Mouse (Mus musculus) heart, embryonic 10.5 days (tissue): ENCODE results near the gene Zfp677. TPM values are rescaled to one million over a fixed set of nuclear protein-coding genes. Genes with fewer than 3 reads are reported as not detected.
"Not testable (repeated sequence)": the region's sequence is repeated elsewhere in the genome, so short reads cannot be mapped to it uniquely, and the experiment has no call there.

Experiments
- DNase-seq: peaks from one replicate; pipeline ENCODE4 v3.0.0-alpha.2; 2017; ENCODE audit warnings: low spot score
- H3K27ac ChIP-seq: fragments of 300-500 bp; sonication (generic); 2 replicates; pipeline ENCODE4 v1.5.1; 2016; ENCODE audit warnings: mild to moderate bottlenecking
- H3K27me3 ChIP-seq: fragments of 300-500 bp; sonication (generic); 2 replicates; pipeline ENCODE4 v1.6.1; 2016; ENCODE audit warnings: mild to moderate bottlenecking; ENCODE audit not compliant: poor library complexity, insufficient read depth, severe bottlenecking
- H3K36me3 ChIP-seq: fragments of 300-500 bp; sonication (generic); 2 replicates; pipeline ENCODE4 v1.6.1; 2016; ENCODE audit warnings: mild to moderate bottlenecking, moderate library complexity
- H3K4me1 ChIP-seq: fragments of 300-500 bp; sonication (generic); 2 replicates; pipeline ENCODE4 v1.6.1; 2016; ENCODE audit warnings: mild to moderate bottlenecking
- H3K4me3 ChIP-seq: fragments of 300-500 bp; sonication (generic); 2 replicates; pipeline ENCODE4 v1.5.1; 2016; ENCODE audit warnings: mild to moderate bottlenecking, moderate library complexity
- H3K9me3 ChIP-seq: fragments of 300-500 bp; sonication (generic); 2 replicates; pipeline ENCODE4 v1.6.1; 2016; ENCODE audit warnings: mild to moderate bottlenecking, moderate library complexity
- WGBS: fragments of 180-500 bp; shearing (Covaris S2); methylation state at CpG from one replicate; pipeline ENCODE4 v1.1.7; 2016; 5-methylcytosine and 5-hydroxymethylcytosine counted together
- polyA plus RNA-seq: library from polyadenylated mRNA; unstranded; fragments of >200 nt; fragmentation: Nextera tagmentation; extraction: Ambion mirVana; gene quantifications from 2 replicates; pipeline ENCODE4 v1.2.1, GENCODE M21; 2016

Gene Zfp677
- polyA plus RNA-seq: 1.8 and 2.2 TPM in 2 replicates

DNA sequence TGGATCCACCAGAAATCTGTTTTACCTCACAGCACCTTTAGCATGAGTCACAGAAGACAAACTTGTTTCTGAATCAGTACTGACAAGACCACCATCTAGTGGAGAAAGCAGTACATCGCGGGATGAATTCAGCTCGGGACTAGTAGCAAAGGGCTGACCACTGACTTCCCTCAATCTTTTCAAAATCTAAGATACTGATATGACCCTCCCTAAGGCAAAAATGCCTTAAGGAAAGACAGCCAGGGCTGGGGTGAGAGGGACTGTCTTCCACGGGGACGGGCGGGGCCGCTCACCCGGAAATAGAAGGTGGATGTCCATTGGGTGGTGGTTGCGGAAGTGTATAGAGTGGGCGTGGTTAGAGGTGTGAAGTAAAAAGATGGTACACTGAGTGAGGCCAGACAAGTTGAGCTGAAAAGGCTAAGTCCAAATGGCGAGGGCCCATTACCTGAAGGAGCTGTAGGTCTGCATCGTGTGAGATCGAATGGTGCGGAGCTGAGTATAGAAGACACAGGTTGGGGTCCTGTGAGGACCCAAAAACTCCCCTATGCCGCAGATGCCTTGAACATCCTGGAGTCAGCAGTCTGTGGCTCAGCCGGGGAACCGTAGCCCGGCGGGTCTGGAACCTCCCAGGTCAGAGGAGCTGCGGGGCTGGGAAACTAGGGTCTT is at the start of gene Zfp677:
Zfp677 (plus strand) TSS at position 358 of the 666 bp plus-strand sequence.
- no peaks in the 10 kb centered on the region for H3K9me3 ChIP-seq
- DNase-seq: peak; percentile 88
- 5% methylated on average over 20 of the region's 20 CpGs for WGBS
- H3K4me1 ChIP-seq: 0 out of 2 replicates have a peak, but pooled peaks cover 3% of the 10 kb centered on the region
- H3K4me3 ChIP-seq: peak within 1 kb of the TSS; percentile 70
- H3K27ac ChIP-seq: peak within 1 kb of the TSS; percentile 73
- H3K36me3 ChIP-seq: no peaks in the 10 kb centered on the region
- H3K27me3 ChIP-seq: no peaks in the 10 kb centered on the region

- 25% methylated on average over 3 of the region's 3 CpGs for WGBS
- not testable (repeated sequence) for H3K27me3 ChIP-seq, H3K4me3 ChIP-seq, H3K27ac ChIP-seq, DNase-seq, H3K36me3 ChIP-seq, H3K4me1 ChIP-seq, H3K9me3 ChIP-seq
These were observed 15.5 kb upstream of the Zfp677 start for GRCm38 (mm10) chr17:21368018-21368417.

- 7% methylated on average over 31 of the region's 31 CpGs for WGBS
- no peaks in the 10 kb centered on the region for H3K4me1 ChIP-seq
- peak overlapping the region; percentile 64 for H3K4me3 ChIP-seq
- no peak for DNase-seq
- peak overlapping the region; percentile 72 for H3K27ac ChIP-seq
- no peaks in the 10 kb centered on the region for H3K27me3 ChIP-seq
- no peaks in the 10 kb centered on the region for H3K9me3 ChIP-seq
- H3K36me3 ChIP-seq: no peaks in the 10 kb centered on the region
These were observed 13.4 kb upstream of the Zfp677 start for GRCm38 (mm10) chr17:21369925-21370719.

DNA sequence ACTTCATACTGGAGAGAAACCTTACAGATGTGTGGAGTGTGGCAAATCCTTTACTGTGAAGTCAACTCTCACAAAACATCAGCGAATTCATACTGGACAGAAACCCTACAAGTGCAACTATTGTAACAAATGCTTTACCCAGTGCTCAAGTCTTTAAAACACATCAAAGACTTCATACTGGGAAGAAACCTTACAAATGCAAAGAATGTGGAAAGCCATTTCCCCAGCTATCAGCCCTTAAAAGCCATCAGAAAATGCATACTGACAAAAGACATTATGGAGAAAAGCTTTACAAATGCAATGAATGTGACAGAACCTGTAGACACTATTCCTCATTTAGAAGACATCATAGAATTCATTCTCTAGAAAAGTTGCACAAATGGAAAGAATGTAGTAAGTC is 8.2 kb upstream of the Zfp677 start:
- H3K4me1 ChIP-seq: no peaks in the 10 kb centered on the region
- no peak overlapping the region for H3K4me3 ChIP-seq
- H3K36me3 ChIP-seq: no peaks in the 10 kb centered on the region
- WGBS: 50% methylated on average over 1 of the region's 1 CpGs
- H3K9me3 ChIP-seq: no peaks in the 10 kb centered on the region
- H3K27ac ChIP-seq: no peak overlapping the region
- no peak for DNase-seq
- H3K27me3 ChIP-seq: no peaks in the 10 kb centered on the region

- 16% methylated on average over 8 of the region's 8 CpGs for WGBS
- Histone ChIP-seq H3K36me3 (no peaks in the 10 kb centered on the region), H3K4me3 (peak overlapping the region; percentile 70), H3K27ac (peak overlapping the region; percentile 73), H3K9me3 (no peaks in the 10 kb centered on the region), H3K27me3 (no peaks in the 10 kb centered on the region), H3K4me1 (0 out of 2 replicates have a peak, but pooled peaks cover 3% of the 10 kb centered on the region)
- no peak for DNase-seq
These were observed 486 bp downstream of the Zfp677 start for GRCm38 (mm10) chr17:21384057-21384411.

GRCm38 (mm10) chr17:21422664-21423599 is 39.4 kb downstream of the Zfp677 start, which contains the start of gene Zfp54:
Zfp54 (plus strand) TSS chr17:21423227.
- Histone ChIP-seq H3K27ac (peak within 1 kb of the TSS; percentile 89), H3K27me3 (no peaks in the 10 kb centered on the region), H3K4me1 (peaks cover 6% of the 10 kb centered on the region), H3K4me3 (peak within 1 kb of the TSS; percentile 67), H3K36me3 (no peaks in the 10 kb centered on the region), H3K9me3 (no peaks in the 10 kb centered on the region)
- peak; percentile 91 for DNase-seq
- WGBS: under 1% methylated on average over 22 of the region's 22 CpGs

DNA sequence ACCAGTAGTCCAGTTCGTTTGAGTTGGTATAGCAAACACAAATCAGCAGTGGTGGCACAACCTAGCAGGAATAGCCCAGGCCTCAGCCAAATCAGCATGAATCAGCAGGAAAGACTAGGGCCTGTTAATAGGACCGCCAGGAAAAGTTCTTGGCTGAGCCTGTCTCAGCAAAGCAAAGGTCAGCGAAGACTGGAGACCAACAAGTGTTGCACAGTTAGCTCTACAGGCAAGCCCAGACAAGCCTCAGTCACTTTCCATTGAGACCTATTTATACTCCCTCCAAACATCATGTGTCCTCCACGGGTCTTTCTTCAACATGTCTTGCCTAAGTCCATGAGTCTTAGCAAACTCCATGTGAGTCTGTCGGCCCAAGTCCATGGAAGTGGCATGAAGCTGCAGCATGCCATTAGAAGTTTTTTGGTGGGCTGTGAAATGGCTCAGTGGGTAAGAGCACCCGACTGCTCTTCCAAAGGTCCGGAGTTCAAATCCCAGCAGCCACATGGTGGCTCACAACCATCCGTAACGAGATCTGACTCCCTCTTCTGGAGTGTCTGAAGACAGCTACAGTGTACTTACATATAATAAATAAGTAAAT is 55.4 kb downstream of the Zfp677 start:
- H3K27ac ChIP-seq, H3K27me3 ChIP-seq, H3K9me3 ChIP-seq, H3K4me1 ChIP-seq, DNase-seq, H3K36me3 ChIP-seq, H3K4me3 ChIP-seq: not testable (repeated sequence)
- WGBS: 77% methylated on average over 9 of the region's 9 CpGs

Other genes with a start within 250 kb of the Zfp677 start
- not detected in 2 replicates for gene Vmn1r234, start 157.7 kb upstream of the Zfp677 start, polyA plus RNA-seq
- gene Vmn1r235, start 127.3 kb upstream of the Zfp677 start, polyA plus RNA-seq: not detected in 2 replicates
- gene Vmn1r236, start 100.8 kb upstream of the Zfp677 start, polyA plus RNA-seq: not detected in 2 replicates
- gene Vmn1r237, start 71.9 kb upstream of the Zfp677 start, polyA plus RNA-seq: not detected in 2 replicates
- 3.8 and 3.9 TPM in 2 replicates for gene Zfp54, start 39.5 kb downstream of the Zfp677 start, polyA plus RNA-seq
- 13.2 and 14.1 TPM in 2 replicates for gene Zfp51, start 66.6 kb downstream of the Zfp677 start, polyA plus RNA-seq
- gene Zfp53, start 105.2 kb downstream of the Zfp677 start, polyA plus RNA-seq: 6.4 and 8.0 TPM in 2 replicates
- 2.0 and 2.1 TPM in 2 replicates for gene Zfp52, start 151.8 kb downstream of the Zfp677 start, polyA plus RNA-seq
- 15.6 and 19.0 TPM in 2 replicates for gene Zfp948, start 183.3 kb downstream of the Zfp677 start, polyA plus RNA-seq